Mouse (Mus musculus) liver, embryonic 14.5 days (tissue): ENCODE measurements at regions not wholly inside any gene's neighbourhood (a gene's known extent, or its start where the extent isn't known, plus 50 kb on each side); places are given as distances from the start of the nearest gene placed in this dataset.
A peak's percentile ranks its signal among the peaks of the same experiment; 100 is the strongest.

ENCODE experiments used
- ATAC-seq: fragments of 200-750 bp; cut with Nextera tagmentation; 2 replicates; pipeline ENCODE4 v1.8.0; 2017; ENCODE audit warnings: moderate number of reproducible peaks, mild to moderate bottlenecking, moderate library complexity; ENCODE audit not compliant: insufficient read depth
- DNase-seq, 3 experiments: peaks; one replicate each; pipeline ENCODE4 v3.0.0-alpha.2; 2012 to 2013; ENCODE audit warnings: low read depth in 3 of 3, low spot score in 3 of 3
- H3K27ac ChIP-seq: fragments of 300-500 bp; sonication (generic); 2 replicates; pipeline ENCODE4 v1.5.1; 2014; ENCODE audit warnings: moderate library complexity, mild to moderate bottlenecking, control low read depth, inconsistent platforms
- H3K27me3 ChIP-seq: fragments of 300-500 bp; sonication (generic); 2 replicates; pipeline ENCODE4 v1.6.1; 2014; ENCODE audit warnings: mild to moderate bottlenecking, low read length, moderate library complexity; ENCODE audit not compliant: control insufficient read depth, insufficient read depth
- H3K36me3 ChIP-seq: fragments of 300-500 bp; sonication (generic); replicated peaks from 2 replicates; pipeline ENCODE4 v1.6.1; 2014; ENCODE audit warnings: low read depth; ENCODE audit not compliant: control insufficient read depth, insufficient read depth
- H3K4me1 ChIP-seq, 2 experiments: fragments of 200-500 bp in 1 of 2; fragments of 300-500 bp in 1 of 2; sonication (generic) in 1 of 2; replicated peaks; 2 replicates each; pipeline ENCODE4 v1.6.1; 2012 to 2014; ENCODE audit warnings: antibody characterized with exemption in 1 of 2, inconsistent platforms in 1 of 2, low read length in 1 of 2; ENCODE audit not compliant: control insufficient read depth in 2 of 2, insufficient read depth in 2 of 2
- H3K4me2 ChIP-seq: fragments of 300-500 bp; sonication (generic); 2 replicates; pipeline ENCODE4 v1.6.1; 2014; ENCODE audit warnings: low read depth, mild to moderate bottlenecking, control low read depth, moderate library complexity
- H3K4me3 ChIP-seq, 2 experiments: fragments of 200-500 bp in 1 of 2; fragments of 300-500 bp in 1 of 2; sonication (generic) in 1 of 2; 2 replicates each; pipeline ENCODE4 v1.5.1; 2012 to 2014; ENCODE audit warnings: low read depth in 2 of 2, low read length in 2 of 2, mild to moderate bottlenecking in 2 of 2, control low read depth in 1 of 2, inconsistent platforms in 1 of 2, moderate library complexity in 1 of 2; ENCODE audit not compliant: insufficient read depth in 1 of 2
- H3K9ac ChIP-seq: fragments of 300-500 bp; sonication (generic); replicated peaks from 2 replicates; pipeline ENCODE4 v1.6.1; 2014; ENCODE audit warnings: mild to moderate bottlenecking, control low read depth, moderate library complexity
- H3K9me3 ChIP-seq: fragments of 300-500 bp; sonication (generic); 2 replicates; pipeline ENCODE4 v1.6.1; 2016; ENCODE audit warnings: low read length, mixed read lengths; ENCODE audit not compliant: control insufficient read depth
- CTCF ChIP-seq: IDR thresholded peaks from 2 replicates; pipeline ENCODE4 v1.5.1; 2016; ENCODE audit warnings: antibody characterized with exemption, low read depth, control low read depth
- EP300 ChIP-seq: IDR thresholded peaks from 2 replicates; pipeline ENCODE4 v1.6.1; 2016; ENCODE audit warnings: antibody characterized with exemption, low read depth
- WGBS: fragments of 180-500 bp; shearing (Covaris S2); extraction: QIAGEN DNeasy Blood & Tissue Kit; methylation state at CpG from one replicate; pipeline ENCODE4 v1.1.7; 2014; ENCODE audit not compliant: insufficient replicate concordance; 5-methylcytosine and 5-hydroxymethylcytosine counted together

DNA sequence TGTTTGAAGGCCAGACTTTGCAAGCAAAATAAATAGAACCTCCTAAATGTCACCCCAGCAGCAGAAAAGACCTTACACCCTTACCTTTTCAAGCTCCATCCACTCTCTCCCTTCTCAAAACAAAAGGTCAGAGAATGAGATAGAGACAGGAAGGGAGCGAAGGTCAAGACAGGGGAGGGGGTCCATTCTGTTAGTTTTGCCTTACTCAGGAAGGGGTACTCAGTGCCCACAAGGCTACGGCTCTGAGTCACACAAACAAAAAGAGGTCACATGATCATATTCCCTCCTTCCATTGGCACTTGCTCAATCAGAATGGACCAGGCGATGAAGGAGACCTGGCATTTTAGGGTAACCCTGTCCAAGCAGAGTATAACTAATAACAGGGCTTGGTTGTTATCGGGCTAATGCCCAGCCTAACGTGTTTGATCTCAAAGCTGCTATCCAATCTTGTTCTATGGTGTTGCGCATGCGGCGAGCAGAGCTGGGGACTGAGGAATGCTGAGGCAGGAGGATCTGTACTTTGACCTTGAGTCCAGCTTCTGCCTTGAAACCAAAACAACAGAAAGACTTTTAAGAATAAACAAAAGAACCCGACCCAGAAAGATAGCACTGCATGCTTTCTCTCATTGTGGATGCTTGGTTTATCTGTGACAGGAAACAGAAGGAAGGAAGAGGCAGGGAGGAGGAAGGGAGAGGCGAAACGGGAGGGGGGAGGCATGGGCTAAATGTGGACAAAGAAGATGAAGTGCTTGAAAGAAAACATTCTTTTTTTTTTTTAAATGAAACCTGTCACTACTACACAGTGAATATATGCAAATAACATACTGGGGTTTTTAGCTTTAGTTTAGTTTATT, 184.5 kb downstream of the Ankrd50 start:
- Histone ChIP-seq H3K4me3 (no peak overlapping the region), H3K9ac (no peak overlapping the region), H3K4me2 (no peak overlapping the region), H3K9me3 (no peaks in the 10 kb centered on the region), H3K4me1 (peaks cover 0 to 2% of the 10 kb centered on the region in 2 experiments; a peak in 1 of 4 replicates), H3K27ac (no peak overlapping the region), H3K27me3 (no peaks in the 10 kb centered on the region), H3K36me3 (no peaks in the 10 kb centered on the region)
- no peak for TF ChIP-seq CTCF
- no peak for DNase-seq
- 25% methylated on average over 11 of the region's 11 CpGs for WGBS
- no peak for ATAC-seq

DNA sequence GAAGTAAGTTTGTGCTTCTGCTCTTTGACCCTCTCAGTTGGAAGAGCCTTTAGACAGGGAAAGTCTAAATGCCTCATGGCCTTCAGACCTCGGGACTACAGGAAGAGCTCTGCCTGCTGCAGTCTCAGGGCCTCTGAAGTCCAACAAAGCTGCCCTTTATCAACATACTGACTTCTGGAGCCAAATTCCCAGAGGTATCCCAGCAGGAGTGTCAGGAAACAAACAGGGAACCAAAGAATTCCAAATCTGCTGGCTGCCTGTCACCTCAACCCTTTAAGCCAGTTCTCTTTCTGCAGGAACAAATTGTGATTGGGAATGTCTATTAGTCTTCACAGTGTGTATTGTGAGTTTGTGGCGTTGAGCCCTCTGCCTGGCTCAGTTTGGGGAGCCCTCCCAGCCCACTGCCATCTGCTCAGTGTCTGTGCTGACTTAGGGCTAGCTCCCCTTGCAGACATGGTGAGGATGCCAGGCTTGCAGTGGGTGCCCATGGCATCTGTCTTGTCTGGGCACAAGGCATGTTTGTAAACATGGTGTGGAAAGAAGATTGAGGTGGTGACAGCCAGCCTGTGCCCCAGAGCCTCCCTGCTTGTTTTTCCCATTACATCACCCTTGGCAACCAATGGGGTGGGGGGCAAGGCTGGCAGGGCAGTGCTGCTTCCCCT, 185.3 kb downstream of the Ankrd50 start:
- Histone ChIP-seq H3K4me3 (no peak overlapping the region), H3K27ac (no peak overlapping the region), H3K4me1 (peaks cover 0 to 2% of the 10 kb centered on the region in 2 experiments; a peak in 1 of 4 replicates), H3K27me3 (no peaks in the 10 kb centered on the region), H3K36me3 (no peaks in the 10 kb centered on the region), H3K4me2 (no peak overlapping the region), H3K9me3 (no peaks in the 10 kb centered on the region), H3K9ac (no peak overlapping the region)
- 29% methylated on average over 2 of the region's 2 CpGs for WGBS
- DNase-seq, result no peak
- TF ChIP-seq CTCF, result no peak
- no peak for TF ChIP-seq EP300
- no peak for ATAC-seq

DNA sequence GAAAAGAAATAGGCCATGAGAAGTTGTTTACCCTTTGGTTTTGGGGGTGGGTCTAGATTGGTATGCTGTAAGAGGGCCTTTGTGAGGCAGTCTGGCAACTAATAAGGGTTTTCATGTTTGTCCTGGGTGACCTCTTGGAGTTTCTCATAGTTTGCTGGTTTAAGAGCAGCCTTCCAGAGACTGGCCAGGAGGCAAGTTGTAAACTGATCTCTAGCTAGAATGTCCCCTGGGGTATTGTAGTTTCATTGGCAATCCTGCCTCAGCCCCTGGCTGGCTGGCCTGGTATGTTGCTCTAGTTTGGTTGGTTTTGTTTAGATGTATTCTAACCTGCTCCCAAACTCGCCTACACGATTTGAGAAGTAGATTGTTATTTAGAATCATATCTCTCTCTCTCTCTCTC, 187.1 kb downstream of the Ankrd50 start:
- H3K36me3 ChIP-seq, result no peaks in the 10 kb centered on the region
- H3K27me3 ChIP-seq, result no peaks in the 10 kb centered on the region
- H3K9ac ChIP-seq, result no peak overlapping the region
- no peak overlapping the region for H3K4me2 ChIP-seq
- H3K4me3 ChIP-seq, result no peak overlapping the region
- 67% methylated on average over 2 of the region's 2 CpGs for WGBS
- H3K9me3 ChIP-seq, result no peaks in the 10 kb centered on the region
- H3K4me1 ChIP-seq, result peaks cover 0 to 2% of the 10 kb centered on the region in 2 experiments; a peak in 1 of 4 replicates
- TF ChIP-seq EP300, result no peak
- no peak for TF ChIP-seq CTCF
- ATAC-seq (no peak), DNase-seq (no peak)
- H3K27ac ChIP-seq, result no peak overlapping the region

DNA sequence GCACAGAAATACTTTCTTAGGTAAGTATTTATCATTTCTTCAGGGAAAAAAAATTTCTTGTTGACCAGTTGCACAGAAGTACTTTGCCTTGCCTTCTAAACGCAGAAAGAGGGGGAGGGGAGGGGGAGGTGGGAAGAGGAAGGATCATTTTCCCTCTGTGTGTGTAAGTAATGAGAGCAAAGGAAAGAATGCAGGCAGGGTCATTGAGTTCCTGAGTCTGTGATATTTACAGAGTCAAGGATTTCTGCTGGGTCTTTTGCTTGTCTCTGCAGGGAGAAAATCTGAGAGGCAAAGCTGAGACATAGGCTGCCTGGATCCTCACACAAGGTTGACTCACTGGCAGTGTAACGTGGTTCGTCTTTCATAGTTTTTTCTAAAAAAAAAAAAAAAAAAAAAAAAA, 195.6 kb downstream of the Ankrd50 start:
- peaks cover 0 to 1% of the 10 kb centered on the region in 2 experiments; a peak in 1 of 4 replicates for H3K4me1 ChIP-seq
- DNase-seq (no peak), ATAC-seq (no peak)
- no peak for TF ChIP-seq CTCF
- no peak for TF ChIP-seq EP300
- no peak overlapping the region for H3K4me2 ChIP-seq
- H3K9ac ChIP-seq, result no peak overlapping the region
- H3K9me3 ChIP-seq, result no peaks in the 10 kb centered on the region
- no peaks in the 10 kb centered on the region for H3K36me3 ChIP-seq
- H3K27me3 ChIP-seq, result no peaks in the 10 kb centered on the region
- H3K4me3 ChIP-seq, result no peak overlapping the region
- no peak overlapping the region for H3K27ac ChIP-seq
- WGBS, result 41% methylated on average over 3 of the region's 3 CpGs

DNA sequence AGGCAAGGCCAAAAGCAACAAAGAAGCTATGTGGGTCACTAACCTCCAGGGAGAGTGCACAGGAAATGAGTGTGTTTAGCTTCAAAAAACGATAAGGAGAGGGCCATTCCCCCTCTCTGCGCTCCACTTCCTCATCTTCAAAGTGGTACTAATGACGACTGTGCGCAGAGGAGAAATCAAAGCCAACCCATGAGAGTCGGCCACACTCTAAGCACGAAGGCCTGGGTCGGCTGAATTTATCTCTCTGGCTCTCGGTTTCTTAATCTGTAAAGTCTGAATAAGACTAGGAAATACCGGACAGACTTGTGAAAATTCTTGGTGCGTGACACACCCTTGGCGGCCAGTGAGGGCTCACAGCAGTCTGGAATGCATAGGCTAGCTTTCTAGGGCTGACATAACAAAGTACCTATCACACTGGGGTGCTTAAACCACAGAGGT, 200.9 kb downstream of the Ankrd50 start:
- Histone ChIP-seq H3K36me3 (no peaks in the 10 kb centered on the region), H3K9me3 (no peaks in the 10 kb centered on the region), H3K4me1 (peaks cover 0 to 8% of the 10 kb centered on the region in 2 experiments; a peak in 2 of 4 replicates), H3K4me3 (no peak overlapping the region), H3K27ac (no peak overlapping the region), H3K4me2 (no peak overlapping the region), H3K9ac (no peak overlapping the region), H3K27me3 (no peaks in the 10 kb centered on the region)
- 6% methylated on average over 11 of the region's 11 CpGs for WGBS
- ATAC-seq (peak; percentile 31; the same call in 1 of the 2 replicates), DNase-seq (peak in 1 of 3 experiments; percentile 3)
- TF ChIP-seq EP300 (no peak), CTCF (no peak)
